Mouse (Mus musculus) olfactory bulb, adult 2 months (tissue): ENCODE data around the gene Clec12b.

Experiments used
- CTCF ChIP-seq: fragments of 200-500 bp; IDR thresholded peaks from 2 replicates; pipeline ENCODE4 v1.5.1; 2012; ENCODE audit warnings: low read depth, mild to moderate bottlenecking, low read length, moderate library complexity; ENCODE audit not compliant: insufficient read depth
- POLR2A ChIP-seq: fragments of 200-500 bp; IDR thresholded peaks from 2 replicates; pipeline ENCODE4 v1.6.1; 2012; ENCODE audit warnings: mild to moderate bottlenecking, low read depth, low read length, moderate library complexity; ENCODE audit not compliant: insufficient read depth

- TF ChIP-seq CTCF (no peak), POLR2A (no peak)
Measured at GRCm38 (mm10) chr6:129425812-129426211, 40.1 kb upstream of the Clec12b start.
